Mouse (Mus musculus): Measurements from ENCODE around the gene St6gal1.
"Not testable (repeated sequence)": the region's sequence is repeated elsewhere in the genome, so short reads cannot be mapped to it uniquely, and the experiment has no call there.

The St6gal1 gene

DNA sequence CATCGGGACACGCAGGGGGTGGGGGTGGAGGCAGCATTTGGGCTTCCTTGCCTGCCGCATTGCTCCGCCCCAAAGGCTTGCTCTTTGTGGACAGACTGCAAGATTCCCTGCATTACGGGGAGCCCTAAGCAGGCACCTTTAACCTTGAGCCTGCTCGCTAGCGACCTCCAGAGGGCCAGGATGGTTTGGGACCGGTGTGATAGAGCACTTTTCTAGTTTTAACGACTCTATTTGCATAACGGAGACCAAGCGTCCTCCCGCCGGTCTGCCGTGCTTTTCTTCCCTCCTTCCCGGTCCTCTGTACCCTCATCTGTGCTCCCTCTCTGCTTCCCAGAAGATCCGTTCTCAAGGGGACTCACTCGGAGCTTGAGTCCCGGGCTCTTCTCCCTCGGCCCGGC lies at the start of gene St6gal1:
Gene St6gal1, plus strand, starts transcription at position 70 of the 398 bp plus-strand sequence.
- DNase-seq, result peak; percentile 90

GRCm38 (mm10) chr16:23174855-23175254 lies 49.7 kb upstream of the St6gal1 start:
- no peak for DNase-seq

DNA sequence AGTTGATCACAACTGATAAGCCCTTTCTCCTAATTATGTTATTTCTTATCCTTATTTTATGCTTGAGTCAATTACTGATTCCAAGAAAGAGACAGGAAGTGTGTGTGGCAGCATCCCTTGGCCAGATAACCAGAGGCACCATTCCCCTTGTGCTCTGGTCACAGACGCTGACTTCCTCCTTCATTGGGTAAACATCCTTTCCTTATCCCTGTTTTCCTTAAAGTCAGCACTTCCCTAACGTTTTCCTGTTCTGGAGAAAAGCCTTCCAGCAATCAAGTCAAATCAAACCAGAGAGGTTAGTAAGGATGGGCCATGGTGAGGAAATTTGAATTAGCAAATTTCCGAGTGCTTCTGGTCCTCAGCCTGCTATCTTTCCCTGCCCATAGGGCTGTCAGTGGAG lies 48.6 kb upstream of the St6gal1 start:
- no peak for DNase-seq

- no peak for DNase-seq
Measured at GRCm38 (mm10) chr16:23177856-23178255, 46.7 kb upstream of the St6gal1 start.

DNA sequence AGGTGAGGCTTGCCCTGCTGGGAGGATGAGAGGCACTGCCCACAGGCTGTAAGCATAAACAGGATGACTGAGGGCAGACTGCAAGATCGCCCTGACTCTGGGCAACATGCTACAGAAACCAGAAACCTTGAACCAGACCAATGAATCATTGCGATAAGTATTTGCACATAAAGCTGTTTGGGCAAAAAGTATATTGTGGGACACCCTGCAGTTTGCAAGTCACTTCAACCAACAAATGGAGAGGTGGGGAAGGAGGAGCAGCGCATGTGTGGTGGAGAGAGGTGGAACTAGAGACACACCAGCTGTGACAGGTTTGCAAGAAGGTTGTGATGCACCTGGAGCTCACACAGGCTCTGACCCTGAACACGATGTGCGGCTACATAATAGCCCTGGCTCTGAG lies 45.7 kb upstream of the St6gal1 start:
- no peak for DNase-seq

- DNase-seq, result not testable (repeated sequence)
Measured at GRCm38 (mm10) chr16:23179436-23179835, 45.1 kb upstream of the St6gal1 start.

DNA sequence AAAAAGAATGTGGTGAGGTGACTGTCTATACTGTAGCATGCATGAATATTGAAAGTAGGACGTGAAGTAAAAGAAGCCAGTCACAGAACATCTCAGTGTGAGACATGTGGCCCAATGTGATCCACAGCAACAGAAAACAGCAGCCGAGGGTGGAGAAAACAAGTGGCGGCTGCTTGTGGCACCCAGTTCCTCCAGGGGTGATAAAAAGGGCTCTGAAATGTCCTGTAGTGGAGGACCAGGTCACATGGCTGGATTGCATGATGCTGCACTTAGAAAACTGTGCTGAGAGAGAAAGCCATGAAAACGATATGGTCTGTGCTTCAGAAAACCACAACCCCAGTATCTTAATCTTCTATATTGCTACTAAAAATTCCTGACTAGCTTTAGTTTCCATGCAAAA lies 43.5 kb upstream of the St6gal1 start:
- no peak for DNase-seq

GRCm38 (mm10) chr16:23181487-23181886 lies 43.1 kb upstream of the St6gal1 start:
- no peak for DNase-seq

DNA sequence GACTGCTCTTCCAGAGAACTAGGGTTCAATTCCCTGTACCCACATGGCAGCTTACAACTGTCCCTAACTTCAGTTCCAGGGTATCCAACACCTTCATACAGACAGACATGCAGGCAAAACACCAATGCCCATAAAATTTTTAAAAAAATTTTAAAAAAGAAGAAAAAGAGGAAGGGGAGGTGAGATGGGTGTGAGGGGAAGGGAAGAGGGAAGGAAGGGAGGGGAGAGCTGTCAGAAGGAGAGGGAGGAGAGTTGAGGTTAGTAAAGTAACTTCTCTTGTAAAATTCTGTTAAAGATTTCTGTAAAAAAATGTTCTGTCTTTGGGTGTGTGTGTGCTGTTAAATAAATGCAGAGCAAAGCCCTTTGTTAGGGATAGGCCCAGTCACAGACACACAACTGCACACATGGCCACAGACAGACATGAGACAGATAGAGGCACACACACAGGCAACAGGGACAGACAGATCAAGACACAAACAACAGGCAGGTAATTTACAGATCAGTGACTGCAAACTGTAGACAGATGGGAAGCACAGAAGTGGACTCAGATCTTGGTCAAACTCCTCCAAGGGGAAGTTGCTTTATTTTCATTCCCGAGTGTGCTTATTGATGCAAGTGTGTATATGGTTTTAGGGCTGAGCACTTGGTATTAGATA lies 42.5 kb upstream of the St6gal1 start:
- no peak for DNase-seq

DNA sequence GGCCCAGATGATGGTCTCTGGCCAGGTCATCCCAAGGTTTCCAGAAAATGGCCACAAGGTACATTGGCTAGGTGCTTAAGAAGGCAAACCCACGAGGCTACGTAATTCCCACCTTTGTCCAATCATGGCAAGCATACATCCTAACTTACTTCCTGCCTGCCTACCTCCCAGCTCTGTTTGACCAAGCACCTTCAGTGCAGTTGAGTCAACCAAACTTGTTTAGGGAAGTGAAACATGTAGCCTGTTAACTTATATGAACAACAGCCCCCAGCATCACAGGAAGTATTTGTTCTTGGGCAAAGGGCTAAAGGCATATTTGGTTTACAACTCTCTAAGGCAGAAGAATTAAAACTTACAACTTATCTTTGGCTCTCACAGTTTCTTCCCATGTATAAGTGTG lies 38.7 kb upstream of the St6gal1 start:
- no peak for DNase-seq

- no peak for DNase-seq
Measured at GRCm38 (mm10) chr16:23186418-23186817, 38.1 kb upstream of the St6gal1 start.

DNA sequence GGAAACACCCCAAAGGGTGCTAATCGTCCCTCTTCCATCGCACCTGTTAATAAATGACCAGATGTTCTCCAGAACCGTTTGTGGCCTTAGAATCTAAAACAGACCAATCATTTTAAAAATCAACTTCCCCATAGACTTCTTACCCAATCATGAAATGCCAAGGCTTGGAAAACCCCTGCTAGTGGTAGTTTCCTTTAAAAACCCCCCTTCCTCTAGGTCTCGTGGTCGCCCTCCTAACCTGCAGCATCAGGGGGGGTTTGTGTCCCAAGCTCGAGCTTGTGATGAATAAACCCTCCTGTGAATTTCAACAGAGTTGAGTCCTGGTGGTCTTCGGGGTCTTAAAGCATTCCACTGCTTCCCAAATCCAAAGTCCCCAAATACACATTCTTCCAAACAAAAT lies 36.6 kb upstream of the St6gal1 start:
- no peak for DNase-seq

DNA sequence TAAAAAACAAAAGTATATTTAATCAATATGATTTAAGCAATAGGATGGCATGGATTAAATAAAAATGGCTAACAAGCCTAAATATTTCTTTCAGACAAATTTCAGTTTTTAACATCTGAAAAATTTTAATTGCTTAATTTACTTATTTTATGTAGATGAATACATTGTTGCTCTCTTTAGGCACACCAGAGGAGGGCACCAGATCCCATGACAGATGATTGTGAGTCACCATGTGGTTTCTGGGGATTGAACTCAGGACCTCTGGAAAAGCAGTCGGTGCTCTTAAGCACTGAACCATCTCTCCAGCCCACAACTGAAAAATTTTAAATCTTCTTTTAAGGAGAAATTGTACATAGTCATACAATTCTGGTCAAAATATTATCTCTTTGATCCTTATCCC lies 34.9 kb upstream of the St6gal1 start:
- DNase-seq, result no peak

DNA sequence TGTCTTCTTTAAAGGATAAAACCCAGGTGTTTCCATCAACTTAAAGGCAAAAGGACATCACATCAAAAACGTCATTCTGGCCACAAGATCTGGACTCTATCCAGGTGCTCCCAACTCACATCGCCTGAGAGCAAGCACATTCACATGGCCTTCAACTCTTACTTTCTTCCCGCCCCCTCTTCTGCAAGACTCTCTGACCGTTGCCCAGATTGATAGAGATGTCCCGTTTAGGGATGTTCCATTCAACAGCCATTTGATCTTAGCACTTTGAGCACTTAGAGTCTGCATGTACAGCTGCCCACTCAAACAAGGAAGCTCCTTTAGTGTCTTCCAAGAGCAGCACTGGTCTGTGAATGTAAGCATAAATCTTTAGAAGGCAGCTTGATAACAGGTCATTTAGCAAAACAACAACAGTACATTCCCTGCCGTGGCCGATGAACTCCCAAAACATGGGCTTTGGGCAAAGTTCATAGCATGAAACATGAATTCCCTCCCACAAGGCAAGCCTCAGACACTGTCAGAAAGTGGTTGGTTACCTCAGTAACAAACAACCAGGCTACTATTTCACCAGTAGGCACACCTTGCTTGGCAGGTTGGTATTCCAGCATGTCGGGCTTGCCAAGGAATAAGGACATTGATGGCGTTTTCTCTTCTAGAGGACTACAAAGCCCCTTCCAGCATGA lies 32.8 kb upstream of the St6gal1 start:
- DNase-seq, result no peak

DNA sequence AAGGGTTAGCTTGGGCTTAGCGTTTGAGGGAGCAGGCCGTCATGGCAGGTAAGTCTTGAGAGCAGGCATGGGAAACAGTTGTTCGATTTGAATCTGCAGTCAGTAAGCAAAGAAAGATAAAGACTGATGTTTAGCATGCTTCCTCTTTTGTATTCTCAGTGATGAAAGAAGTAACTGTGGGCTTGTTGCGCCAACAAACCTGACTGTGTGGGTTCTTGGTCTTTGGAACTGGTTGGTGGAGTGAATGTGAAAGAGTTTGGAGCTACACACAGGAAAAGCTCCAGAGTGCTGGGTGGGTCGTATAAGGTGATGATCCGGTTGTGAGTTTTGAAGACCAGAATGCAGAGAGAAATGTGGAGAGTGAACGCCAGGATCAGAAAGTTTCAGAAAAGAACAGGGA lies 28.9 kb upstream of the St6gal1 start:
- DNase-seq, result no peak

- no peak for DNase-seq
Measured at GRCm38 (mm10) chr16:23196296-23196695, 28.2 kb upstream of the St6gal1 start.

- DNase-seq, result no peak
Measured at GRCm38 (mm10) chr16:23196791-23197190, 27.7 kb upstream of the St6gal1 start.

DNA sequence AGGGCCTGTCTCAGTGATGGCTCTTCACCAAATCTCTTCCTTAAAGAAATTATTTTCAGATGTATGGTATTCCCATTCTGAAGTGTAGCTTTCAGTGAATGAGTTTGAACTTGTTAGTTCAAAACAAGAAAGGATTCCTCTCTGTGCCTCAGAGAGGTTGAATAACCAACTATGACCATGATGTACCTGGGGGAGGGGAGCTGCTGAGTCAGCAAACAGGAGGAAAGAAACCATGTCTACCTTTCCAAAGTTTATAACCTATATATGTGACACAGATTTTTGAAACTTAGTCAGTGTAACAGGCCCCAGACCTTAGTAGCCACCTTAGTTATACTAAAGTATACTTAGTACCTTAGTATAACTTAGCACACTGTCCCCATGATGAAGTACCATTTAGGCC lies 23.0 kb upstream of the St6gal1 start:
- no peak for DNase-seq

DNA sequence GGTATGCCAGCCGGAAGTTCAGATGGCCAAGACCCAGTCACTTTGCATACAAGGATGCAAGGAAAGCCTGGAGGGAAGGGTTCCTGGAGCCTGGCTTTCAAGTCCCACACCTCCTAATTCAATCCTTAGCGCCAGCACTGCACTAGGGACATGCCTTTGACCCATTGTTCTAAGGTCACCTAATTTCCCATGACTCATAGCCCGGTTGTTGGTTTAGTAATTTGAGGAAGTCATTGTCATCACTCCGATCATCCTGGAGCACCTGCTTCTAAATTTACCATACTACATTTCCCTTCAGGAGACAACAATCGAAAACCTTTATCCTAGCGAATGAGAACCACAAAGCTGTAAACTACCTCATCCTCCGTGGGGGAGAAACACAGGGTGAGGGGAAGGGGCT lies 10.2 kb upstream of the St6gal1 start:
- DNase-seq, result no peak

DNA sequence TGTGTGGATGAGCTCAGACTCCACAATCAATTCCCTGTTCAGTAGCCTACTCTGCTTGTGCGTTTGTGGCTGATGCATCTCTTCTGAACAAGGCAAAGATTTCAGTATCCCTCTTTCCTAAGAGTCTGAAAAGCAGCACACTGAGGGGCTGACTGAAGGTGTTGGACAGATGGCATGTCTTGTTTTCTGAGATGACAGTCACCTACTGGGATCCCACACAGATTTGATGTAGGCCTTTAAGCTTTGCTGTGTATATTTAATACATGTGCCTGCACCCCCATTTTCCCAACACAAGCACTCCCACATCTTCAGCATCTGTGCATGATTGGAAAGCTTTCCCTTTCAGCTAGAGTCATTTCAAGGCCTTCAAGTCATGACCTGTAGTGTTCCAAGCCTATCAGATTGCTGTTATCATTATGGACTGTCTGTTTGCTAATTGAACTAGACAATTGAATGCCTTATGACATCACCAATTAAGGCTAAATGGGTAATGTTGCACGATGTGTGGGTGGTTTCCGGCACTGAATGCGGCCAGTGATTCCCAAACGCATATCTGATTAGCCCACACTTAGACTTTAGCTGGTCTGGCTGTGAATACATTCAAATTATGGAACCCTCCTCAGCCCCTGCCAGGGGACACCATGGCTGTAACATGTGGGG lies 9.2 kb upstream of the St6gal1 start:
- no peak for DNase-seq

GRCm38 (mm10) chr16:23216366-23216765 lies 8.2 kb upstream of the St6gal1 start:
- no peak for DNase-seq

DNA sequence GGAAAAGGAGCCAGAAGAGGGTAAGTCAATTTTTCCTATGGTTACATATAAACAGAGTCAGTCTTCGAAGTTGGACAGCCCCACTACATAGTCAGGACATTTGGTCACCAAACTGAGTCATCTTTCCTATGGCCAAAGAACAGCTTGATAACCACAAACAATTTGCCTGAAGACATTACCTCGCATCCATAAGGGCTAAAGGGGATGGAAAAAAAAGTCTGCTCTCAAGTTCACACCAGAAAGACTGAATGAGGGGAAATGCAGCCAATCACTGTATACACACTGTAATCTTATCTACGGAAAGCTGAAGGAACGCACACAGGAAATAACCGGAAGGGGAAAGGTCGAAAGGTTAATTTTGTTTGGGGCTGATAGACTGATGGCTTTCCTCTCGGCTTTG lies 6.2 kb upstream of the St6gal1 start:
- no peak for DNase-seq

GRCm38 (mm10) chr16:23223166-23223870 lies 1.2 kb upstream of the St6gal1 start:
- peak; percentile 37 for DNase-seq
